Mouse (Mus musculus): ENCODE data around the gene Pmm2.

DNA sequence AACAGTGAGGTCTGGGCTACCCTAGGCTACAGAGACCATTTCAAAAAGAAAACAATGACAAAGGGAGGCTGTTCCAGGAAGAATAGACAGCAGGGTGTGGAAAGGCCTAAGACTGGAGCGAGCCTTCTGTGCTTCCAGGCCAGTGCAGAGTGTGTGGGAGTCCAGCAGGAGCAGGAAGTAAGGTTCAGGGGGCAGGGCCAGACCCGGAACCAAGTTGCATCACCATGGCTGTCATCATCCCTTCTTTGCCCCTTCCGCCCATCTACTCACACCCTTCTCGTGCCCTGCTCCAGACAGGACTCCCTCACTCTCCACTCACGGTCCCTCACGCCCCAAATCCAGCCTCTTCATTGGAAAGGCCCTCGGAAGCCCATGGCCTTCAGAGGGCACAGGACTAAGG, 29.8 kb downstream of the Pmm2 start:
- TF ChIP-seq CTCF (IDR thresholded peaks at IDR 0.05; ENCODE audit: low read depth) (no peak), EP300 (IDR thresholded peaks at IDR 0.05; ENCODE audit: low read depth) (no peak)
